Mouse (Mus musculus) c-Kit-positive CD71-positive TER-119-negative erythroid progenitor cells, embryonic 14.5 days (primary cell): ENCODE results near the gene Lrmda.
"Not testable (repeated sequence)": the region's sequence is repeated elsewhere in the genome, so short reads cannot be mapped to it uniquely, and the experiment has no call there.

Experiments used
- DNase-seq: peaks from one replicate; pipeline ENCODE4 v3.0.0-alpha.2; 2013; ENCODE audit warnings: low read depth

Gene Lrmda

DNA sequence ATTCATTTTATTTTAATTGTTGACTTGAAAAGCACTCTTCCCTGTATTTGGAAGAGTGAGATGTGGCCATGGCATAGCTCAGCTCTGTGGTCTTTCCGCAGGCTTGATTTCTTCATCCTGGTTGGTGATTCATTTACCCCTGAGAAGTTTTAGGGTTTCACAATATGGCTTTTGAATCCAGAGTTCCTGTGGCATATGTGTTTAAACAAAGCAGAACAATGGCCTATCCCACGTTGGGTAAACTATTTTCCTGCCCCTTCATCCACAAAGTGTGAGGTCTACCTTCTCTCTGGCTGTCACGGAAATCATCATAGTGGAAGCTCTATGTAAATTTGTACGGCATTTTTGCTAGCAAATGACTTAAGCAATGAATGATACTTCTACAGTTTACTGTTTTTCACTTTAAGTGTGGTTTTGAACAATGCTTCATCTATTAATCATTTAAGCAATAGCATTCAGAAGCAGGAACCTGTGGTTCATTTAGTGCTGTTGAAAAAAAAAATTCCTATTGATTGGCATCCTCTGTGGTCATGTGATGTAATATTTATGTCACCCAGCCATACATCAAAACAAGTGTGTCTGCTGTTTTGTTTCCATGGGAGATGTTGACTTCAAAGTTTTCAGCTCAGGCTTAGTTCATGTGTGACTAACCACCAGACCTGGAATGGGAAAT is 567.9 kb downstream of the Lrmda start:
- no peak for DNase-seq

DNA sequence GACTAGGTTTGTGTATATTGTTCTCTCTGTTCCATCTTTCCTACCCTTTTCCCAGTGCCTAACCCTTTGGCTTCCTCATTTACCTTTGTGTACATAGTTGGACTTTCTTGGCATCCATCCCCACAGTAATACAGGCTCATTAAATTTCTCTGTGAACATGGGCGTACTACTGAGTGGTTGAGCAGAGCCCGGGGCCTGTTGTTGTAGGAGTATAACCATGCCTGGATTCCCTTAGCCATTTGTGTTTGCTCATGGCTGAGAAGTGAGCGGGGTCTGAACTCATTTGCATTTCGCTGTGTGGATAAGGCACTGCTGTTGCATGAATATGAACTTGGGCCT is 568.4 kb downstream of the Lrmda start:
- DNase-seq, result no peak

DNA sequence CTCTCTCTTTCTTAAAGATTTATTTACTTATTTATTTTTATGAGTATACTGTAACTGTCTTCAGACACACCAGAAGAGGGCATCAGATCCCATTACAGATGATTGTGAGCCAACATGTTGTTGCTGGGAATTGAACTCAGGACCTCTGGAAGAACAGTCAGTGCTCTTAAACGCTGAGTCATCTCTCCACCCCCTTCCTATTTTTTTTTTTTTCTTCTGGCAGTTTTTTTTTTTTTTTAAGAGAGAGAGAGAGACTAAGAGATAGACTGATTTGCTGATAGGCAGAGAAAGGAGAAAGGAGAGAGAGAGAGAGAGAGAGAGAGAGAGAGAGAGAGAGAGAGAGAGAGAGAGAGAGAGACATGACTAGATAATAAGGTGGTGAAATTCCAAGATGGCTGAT is 568.9 kb downstream of the Lrmda start:
- not testable (repeated sequence) for DNase-seq

DNA sequence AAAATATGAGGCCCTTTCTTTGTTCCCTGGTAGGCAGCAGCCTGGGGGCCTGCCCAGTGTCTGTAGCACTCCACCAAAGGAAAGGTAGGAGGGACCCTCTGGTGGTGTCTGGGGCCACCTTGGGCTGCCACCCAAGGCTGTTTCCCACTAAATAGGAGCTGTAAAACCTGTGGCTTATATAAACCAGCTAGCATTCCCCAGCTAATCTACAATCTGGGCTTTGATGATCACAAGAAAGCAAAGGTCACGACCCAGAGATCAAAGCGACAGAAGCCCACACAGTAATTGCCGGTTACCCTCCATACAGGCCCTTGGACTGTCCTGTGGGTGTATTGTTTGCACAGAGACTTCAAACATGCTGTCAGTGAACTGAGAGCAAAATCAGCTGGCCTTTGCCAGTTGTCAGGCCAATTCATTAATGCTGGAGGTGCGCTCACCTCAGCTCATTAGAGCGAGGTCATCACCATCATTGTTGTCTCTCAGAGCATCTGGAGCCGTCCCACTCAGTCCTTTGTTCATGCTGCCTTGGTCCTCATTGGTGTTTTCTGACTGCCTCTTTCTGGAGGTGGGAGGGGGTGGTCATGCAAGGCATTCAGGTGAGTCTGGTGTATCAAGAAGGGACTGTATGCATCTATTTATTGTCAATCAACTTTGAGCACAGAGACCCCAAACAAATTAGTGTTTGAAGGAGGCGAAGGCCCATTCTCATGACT is 570.1 kb downstream of the Lrmda start:
- no peak for DNase-seq

DNA sequence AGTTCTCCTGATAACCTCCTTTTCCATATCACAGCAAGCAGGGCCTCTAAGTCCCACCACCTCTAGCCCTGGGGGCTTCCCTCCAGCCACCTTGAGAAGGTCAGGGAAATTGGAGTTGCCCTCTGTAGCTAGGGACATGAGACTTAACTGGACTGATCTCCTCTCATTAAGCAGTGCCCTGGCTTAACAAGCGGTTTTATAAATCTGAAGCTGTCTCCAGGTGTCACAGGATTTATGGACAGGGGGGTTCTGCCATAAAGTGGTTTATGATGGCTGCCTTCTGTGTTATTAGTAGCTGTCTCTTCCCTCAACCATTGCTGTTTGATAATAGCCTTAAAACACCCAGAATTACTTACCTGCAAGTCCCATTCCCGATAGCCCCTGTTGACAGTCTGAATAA is 571.7 kb downstream of the Lrmda start:
- DNase-seq, result no peak

DNA sequence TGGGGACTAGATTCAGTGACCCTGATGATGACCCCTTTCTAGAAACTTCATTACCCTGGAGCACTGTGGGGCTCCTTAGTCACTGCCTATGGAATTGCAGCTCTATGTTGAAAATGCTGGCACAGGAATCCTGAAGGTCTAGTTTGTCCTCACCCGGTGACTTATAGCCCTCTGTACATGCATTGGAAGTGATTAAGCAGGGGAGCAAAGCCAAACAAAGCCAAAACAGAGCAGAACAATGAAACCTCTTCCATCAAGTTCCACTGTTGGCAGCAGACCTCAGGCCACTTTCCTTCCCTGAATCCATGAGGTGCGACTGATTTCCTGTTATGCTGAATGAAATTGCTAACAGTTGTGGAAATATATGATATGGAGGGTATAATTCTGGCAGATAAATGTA is 578.0 kb downstream of the Lrmda start:
- DNase-seq, result no peak

DNA sequence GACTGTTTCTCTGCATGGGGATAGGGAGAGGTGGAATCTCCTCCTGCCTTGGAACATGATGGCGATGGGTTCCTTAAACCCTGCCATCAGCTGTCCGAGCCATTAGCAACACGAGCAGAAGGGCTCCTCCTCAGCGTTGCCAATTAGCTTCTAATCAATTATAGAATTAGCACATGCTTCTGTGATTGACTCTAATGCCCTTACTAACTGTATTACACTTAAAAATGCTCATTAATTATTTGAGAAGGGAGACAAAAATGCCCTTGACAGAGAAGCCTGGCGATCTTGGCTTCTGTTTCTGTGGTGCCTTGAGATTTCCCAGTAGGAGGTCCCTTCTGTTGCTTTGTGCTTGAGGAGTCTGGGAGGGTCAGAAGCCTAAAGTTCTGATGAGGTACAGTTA is 579.1 kb downstream of the Lrmda start:
- DNase-seq, result no peak

DNA sequence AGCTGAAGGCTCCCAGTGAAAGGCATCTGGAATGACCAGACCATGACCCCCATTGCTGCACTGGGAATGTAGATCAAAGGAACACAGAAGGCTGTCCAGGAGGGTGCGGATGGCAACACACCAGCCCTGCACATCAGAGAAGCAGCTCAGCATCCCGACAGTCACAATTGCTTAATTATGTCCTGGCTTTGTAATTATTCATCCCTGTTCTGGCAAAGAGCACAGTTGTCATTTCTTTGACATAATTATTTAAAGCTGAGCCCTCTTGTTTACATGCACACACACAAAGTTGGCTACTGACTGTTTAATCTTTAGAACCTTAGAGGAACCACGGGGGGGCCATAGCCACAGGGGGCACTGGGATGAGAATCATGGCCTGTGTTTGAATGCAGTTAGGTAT is 580.7 kb downstream of the Lrmda start:
- DNase-seq, result no peak

DNA sequence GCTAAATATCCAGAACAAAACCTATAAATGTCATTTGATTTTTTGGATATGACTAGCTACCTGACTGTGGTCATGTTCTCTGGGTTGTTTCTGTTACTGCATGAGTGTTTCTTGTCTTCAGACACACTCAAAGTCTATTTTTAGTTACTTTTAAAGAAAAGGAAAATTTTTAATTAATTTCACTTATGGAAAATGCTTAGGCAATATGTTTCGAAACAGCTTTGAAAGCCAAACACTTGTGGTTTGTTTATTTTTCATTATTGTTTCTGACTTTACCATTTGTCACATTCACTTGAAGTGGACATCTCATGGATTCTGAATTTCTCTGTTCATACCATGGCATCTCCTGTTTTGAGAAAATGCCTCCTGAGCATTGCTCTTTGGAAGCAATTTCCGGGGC is 582.8 kb downstream of the Lrmda start:
- DNase-seq, result no peak

DNA sequence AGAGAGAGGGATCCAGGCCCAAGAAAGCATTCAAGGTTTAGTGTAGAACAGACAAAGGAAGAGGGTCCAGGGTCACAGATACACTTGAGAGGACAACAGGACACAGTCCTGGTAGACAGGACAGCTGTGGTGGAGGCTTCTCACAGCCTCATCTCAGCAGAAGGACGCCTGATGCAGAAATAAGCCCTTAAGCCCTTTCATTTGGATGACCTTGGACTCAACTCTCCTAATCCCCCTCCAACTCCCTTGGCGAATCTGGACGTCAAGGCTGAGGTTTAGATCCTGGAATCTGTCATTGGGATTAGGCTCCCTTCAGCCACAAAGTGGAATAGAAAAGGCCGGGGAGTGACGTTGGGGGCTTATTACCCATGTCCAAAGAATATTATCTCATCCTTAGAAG is 589.1 kb downstream of the Lrmda start:
- DNase-seq, result no peak

DNA sequence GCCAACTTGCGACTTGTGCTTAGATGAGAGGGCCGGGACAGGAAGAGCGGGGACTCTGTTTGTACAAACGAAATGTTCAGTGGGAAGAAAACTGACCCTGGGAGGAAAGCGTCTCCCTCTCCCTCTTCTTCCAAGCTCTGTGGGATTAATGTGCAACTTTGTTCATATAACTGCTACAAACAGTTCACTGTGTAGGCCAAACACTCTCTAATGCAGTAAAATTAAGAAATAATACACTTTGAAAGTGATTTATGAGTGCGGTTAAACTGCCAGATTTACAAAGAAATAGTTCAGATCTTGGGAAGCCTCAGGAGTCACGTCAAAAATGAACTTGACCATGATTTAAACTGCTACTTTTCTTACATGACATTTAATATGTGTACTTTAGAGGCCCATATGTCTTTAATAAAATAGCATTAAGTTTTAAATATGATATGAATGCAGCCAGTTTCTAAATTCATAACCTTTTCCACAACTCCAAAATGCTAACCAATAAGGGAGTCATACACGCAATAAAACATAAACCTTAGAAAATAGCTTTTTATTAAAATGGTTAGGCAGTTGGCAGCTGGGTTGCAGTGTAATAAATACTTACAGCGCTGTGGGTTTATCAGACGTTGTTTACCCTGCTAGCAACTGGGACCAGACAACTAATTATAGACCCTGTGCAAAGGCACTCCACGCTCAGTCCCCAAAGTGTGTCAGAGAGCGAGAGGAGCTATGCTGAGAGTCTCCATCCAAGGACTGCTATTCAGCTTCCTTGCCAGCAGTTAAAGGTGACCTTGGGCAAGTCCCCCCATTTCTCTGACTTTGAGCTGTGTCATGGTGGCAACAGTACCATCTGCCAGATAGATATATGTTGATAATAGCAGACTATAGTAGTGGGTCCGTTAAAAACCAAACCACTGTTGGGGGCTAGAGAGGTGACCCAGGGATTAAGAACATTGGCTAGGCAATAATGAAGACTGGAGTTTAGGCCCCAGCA is 590.0 kb downstream of the Lrmda start:
- no peak for DNase-seq

DNA sequence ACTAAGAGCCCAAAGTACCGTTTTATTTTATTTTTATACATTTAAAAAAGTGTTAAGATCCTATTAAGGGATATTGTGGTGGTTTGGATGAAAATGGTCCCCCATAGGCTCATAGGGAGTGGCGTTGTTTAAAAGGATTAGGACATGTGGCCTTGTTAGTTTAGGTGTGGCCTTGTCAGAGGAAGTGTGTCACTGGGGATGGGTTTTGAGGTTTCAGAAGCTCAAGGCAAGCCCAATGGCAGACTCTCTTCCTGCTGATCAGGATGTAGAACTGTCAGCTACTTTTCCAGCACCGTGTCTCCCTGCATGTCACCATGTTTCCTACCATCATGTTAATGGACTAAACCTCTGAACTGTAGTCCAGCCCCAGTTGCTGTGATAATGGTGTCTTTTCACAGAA is 591.5 kb downstream of the Lrmda start:
- DNase-seq, result no peak

DNA sequence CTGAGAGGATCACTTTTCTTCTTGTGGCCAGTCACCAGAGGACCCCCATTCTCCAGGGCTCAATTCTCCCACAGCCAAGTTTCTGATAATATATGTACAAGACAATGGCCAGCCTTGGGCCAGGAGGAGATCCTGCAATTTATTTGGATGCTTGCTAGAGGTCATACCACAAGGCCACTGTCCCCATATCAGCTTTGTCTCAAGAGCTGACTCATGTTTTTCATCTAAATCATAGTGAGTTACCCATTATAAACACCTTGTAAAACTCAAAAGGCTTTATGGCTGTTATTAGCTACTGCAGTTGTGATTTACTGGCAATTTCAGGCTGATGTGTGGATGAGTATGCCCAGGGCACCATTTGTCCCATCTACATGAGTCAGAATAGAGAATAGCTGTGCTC is 600.7 kb downstream of the Lrmda start:
- no peak for DNase-seq

DNA sequence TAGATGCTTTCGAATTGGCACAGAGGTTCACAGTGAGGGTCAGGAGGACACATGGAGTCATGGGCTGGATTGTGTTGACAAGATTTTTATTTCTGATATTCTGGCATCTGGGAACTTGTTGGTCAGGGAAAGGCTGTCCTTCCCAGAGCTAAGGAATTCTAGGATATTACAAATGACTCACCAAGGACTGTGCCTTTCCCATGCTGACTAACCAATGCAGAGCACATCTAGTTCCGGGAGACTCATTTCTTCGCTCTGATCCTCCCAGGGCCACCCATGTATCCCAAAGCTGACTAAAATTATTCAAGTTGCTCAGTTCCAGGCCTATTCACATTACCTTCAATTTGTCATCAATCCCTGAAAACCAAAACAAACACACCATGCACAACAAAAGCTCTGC is 602.4 kb downstream of the Lrmda start:
- DNase-seq, result no peak

DNA sequence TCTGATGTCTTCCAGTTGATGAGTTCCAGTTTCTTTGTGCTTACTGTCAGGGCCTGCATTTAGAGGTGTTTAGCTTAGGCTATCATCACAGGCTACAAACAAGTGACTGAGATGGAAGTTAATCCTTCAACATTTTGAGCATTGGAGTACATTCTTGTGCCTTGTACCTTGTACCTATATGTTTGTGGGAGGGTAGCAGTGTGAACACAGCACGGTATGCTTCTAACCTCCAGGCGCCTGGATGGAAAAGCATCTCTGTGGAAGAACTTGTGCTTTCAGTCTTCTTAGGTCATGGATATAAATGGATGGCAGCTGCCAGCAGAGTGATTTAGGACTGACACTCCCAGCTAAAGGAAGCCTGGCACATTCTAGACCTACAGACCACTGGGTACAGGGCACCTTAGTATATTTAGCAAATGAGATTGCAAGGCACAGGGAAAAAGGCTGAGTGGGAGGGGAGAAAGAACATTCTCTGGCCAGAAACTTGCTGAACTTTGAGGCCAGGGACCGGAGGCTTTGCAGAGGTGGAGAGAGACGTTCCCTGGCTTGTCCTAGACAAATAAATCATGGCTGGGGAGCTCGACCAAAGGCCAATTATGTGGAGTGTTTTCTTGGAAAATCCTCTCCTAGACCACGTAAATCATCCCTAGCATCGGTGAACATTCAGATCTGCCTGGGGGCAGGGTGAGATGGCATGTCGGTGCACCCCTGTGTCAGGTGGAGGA is 607.8 kb downstream of the Lrmda start:
- DNase-seq, result no peak

DNA sequence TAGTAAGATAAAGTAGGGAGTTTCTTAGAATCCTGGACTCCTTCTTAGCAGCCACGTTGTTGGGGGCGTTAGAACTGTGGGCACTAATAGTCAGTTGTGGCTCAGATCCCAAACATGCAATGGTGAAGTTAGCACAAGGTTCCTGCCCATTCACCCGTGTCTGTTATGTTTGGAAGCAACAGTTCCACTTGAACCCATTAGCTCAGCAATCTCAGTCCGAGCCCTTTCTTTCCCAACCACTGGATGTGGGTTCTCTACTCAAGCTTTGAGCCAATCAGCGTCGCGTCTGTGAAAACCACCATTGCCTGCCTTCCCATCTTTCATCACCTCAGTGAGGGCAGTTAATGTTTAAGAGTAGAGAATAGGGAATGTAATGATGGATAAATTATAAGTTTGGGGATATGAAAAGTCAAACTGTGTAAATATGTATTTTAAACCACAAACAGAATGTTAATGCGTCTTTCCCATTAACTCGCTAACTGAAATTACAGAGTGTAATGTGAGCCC is 610.9 kb downstream of the Lrmda start:
- DNase-seq, result no peak

DNA sequence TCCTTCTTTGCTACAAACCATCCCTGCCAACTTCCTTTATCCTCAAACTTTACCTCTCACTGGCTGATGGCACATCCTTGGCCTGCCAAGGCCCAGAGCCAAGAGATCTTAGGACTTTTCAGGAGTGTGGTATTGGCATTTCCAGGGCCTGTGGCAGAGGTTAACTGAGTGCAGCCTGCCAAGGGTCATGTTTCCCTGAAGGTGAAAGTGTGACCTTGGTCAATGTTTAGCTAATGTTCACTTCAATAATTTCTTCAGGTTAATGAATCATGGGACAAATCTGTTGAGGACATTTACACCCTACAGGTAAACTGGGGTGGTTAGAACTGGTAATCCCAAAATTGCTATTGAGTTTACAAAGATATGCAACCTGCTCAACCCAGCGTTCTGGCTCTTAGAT is 614.1 kb downstream of the Lrmda start:
- no peak for DNase-seq

DNA sequence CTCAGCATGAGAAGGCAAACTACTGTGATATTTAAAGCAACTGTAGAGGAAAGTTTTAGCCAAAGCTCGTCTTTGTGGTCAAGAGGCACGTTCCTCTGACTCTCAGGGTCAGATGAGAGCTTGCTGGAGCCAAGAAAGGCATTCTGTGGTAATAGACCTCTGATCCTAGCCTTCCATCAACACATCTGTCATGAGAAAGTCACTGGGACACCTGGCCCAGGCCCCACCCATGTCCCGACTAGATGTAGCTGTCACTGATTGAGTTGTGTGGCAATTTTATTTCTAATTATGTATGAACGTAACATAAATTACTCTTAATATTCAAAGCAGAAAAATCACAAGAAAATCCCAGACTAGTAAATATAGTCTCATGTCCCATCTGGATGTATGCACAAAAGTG is 624.0 kb downstream of the Lrmda start:
- DNase-seq, result no peak

DNA sequence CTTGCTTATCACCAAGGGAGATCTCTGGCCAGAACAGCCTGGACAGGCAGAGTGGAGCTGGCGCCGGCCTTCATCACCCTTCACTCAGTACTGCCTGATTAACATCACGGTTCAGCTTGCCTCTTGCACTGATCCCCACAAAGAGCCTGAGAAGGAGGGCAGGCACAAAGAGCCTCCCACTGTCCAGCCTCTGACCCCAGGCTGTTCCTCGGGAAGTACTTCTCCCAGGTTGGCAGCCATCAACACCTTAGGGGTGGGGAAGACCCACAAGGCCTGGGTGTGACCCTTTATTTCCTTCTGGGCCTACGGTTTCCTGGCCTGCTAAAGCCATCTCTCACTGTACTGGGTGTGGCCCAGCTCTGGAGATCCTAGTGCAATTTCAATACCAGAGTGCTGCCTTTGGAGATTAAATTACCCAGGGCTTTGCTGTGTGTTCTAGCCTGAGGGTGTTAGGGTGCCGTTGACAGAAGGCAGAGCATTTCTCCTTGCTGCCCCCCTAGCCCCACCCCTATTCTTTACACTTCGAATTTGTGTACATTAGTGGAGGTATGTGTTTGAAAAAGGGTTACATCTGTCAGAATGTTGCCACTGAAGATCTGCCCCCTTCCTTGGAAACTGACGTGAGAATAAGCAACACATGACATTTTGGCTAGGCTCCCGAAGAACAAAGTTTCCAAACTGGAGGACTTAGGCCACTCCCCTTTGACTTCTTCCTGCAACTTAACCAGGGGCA is 628.5 kb downstream of the Lrmda start:
- no peak for DNase-seq

DNA sequence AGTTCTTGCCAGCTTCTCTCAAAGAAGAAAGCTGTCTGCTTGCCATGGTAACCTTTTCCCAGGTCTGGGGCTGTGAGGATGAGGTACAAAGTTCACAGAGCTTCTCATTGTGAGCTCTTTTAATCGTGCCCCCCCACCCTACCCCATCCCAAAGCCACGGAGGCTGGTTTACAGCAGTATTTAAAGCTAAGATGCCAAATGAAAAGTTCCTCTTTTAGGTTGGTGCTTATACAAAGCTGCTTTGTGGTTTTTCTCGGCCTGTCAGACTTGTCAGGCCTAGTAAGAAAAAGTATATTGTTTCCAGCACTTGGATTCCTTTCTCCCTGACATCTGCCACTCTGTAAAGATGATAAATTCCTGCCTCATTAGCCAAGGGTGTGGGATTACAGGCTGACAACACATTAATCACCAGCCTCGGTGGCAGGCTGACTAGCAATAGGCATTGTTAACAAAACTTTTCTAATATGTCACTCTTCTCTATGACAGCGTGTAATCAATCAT is 629.9 kb downstream of the Lrmda start:
- no peak for DNase-seq
